Mouse (Mus musculus) stomach, embryonic 15.5 days (tissue): ENCODE results near the gene Cnih3. TPM values are rescaled to one million over a fixed set of nuclear protein-coding genes. Genes with fewer than 3 reads are reported as not detected.

ENCODE experiments used
- ATAC-seq: fragments of 200-750 bp; cut with Nextera tagmentation; 2 replicates; pipeline ENCODE4 v1.8.0; 2017; ENCODE audit warnings: low read depth, moderate number of reproducible peaks, moderate TSS enrichment; ENCODE audit not compliant: insufficient read depth, low FRiP score
- H3K27ac ChIP-seq: fragments of 300-500 bp; sonication (generic); 2 replicates; pipeline ENCODE4 v1.5.1; 2015; ENCODE audit warnings: mild to moderate bottlenecking, inconsistent platforms
- H3K27me3 ChIP-seq: fragments of 300-500 bp; sonication (generic); replicated peaks from 2 replicates; pipeline ENCODE4 v1.6.1; 2015; ENCODE audit warnings: inconsistent platforms
- H3K36me3 ChIP-seq: fragments of 300-500 bp; sonication (generic); 2 replicates; pipeline ENCODE4 v1.6.1; 2015; ENCODE audit warnings: inconsistent platforms
- H3K4me1 ChIP-seq: fragments of 300-500 bp; sonication (generic); 2 replicates; pipeline ENCODE4 v1.6.1; 2015; ENCODE audit warnings: inconsistent platforms
- H3K4me2 ChIP-seq: fragments of 300-500 bp; sonication (generic); 2 replicates; pipeline ENCODE4 v1.6.1; 2015; ENCODE audit warnings: mild to moderate bottlenecking, inconsistent platforms
- H3K4me3 ChIP-seq: fragments of 300-500 bp; sonication (generic); replicated peaks from 2 replicates; pipeline ENCODE4 v1.5.1; 2015; ENCODE audit warnings: inconsistent platforms
- H3K9ac ChIP-seq: fragments of 300-500 bp; sonication (generic); 2 replicates; pipeline ENCODE4 v1.6.1; 2015; ENCODE audit warnings: inconsistent platforms
- H3K9me3 ChIP-seq: fragments of 300-500 bp; sonication (generic); 2 replicates; pipeline ENCODE4 v1.6.1; 2016; ENCODE audit warnings: inconsistent platforms
- WGBS: fragments of 180-500 bp; shearing (Covaris S2); methylation state at CpG from one replicate; pipeline ENCODE4 v1.1.7; 2015; 5-methylcytosine and 5-hydroxymethylcytosine counted together
- polyA plus RNA-seq: library from polyadenylated mRNA; unstranded; fragments of >200 nt; fragmentation: Nextera tagmentation; extraction: Ambion mirVana; gene quantifications from 2 replicates; pipeline ENCODE4 v1.2.1, GENCODE M21; 2015

Cnih3 gene
- polyA plus RNA-seq, 1 experiment from 2014 or later, result 0.35 TPM

GRCm38 (mm10) chr1:181381410-181382010 is 29.1 kb downstream of the Cnih3 start:
- H3K27ac ChIP-seq, result no peak overlapping the region
- no peak for ATAC-seq
- 79% methylated on average over 12 of the region's 12 CpGs for WGBS
- H3K9me3 ChIP-seq, result no peaks in the 10 kb centered on the region
- H3K4me2 ChIP-seq, result no peak overlapping the region
- no peak overlapping the region for H3K4me3 ChIP-seq
- H3K9ac ChIP-seq, result no peak overlapping the region
- no peaks in the 10 kb centered on the region for H3K4me1 ChIP-seq
- H3K27me3 ChIP-seq, result no peaks in the 10 kb centered on the region
- no peaks in the 10 kb centered on the region for H3K36me3 ChIP-seq

- H3K4me2 ChIP-seq, result no peak overlapping the region
- ATAC-seq, result no peak
- 74% methylated on average over 2 of the region's 2 CpGs for WGBS
- no peaks in the 10 kb centered on the region for H3K36me3 ChIP-seq
- no peaks in the 10 kb centered on the region for H3K9me3 ChIP-seq
- no peak overlapping the region for H3K27ac ChIP-seq
- H3K4me1 ChIP-seq, result 0 out of 2 replicates have a peak, but pooled peaks cover 6% of the 10 kb centered on the region
- H3K27me3 ChIP-seq, result no peaks in the 10 kb centered on the region
- H3K9ac ChIP-seq, result no peak overlapping the region
- H3K4me3 ChIP-seq, result no peak overlapping the region
Observed at GRCm38 (mm10) chr1:181389264-181389663, 36.8 kb downstream of the Cnih3 start.

GRCm38 (mm10) chr1:181392489-181392888 is 40.1 kb downstream of the Cnih3 start:
- Histone ChIP-seq H3K27me3 (no peaks in the 10 kb centered on the region), H3K4me1 (0 out of 2 replicates have a peak, but pooled peaks cover 6% of the 10 kb centered on the region), H3K27ac (no peak overlapping the region), H3K9me3 (no peaks in the 10 kb centered on the region), H3K9ac (no peak overlapping the region), H3K4me3 (no peak overlapping the region), H3K36me3 (no peaks in the 10 kb centered on the region), H3K4me2 (no peak overlapping the region)
- no peak for ATAC-seq
- 86% methylated on average over 2 of the region's 2 CpGs for WGBS

- Histone ChIP-seq H3K4me3 (no peak overlapping the region), H3K4me1 (0 out of 2 replicates have a peak, but pooled peaks cover 6% of the 10 kb centered on the region), H3K27me3 (no peaks in the 10 kb centered on the region), H3K36me3 (no peaks in the 10 kb centered on the region), H3K4me2 (no peak overlapping the region), H3K9me3 (no peaks in the 10 kb centered on the region), H3K27ac (no peak overlapping the region), H3K9ac (no peak overlapping the region)
- 38% methylated on average over 6 of the region's 6 CpGs for WGBS
- 0 out of 2 replicates have a peak, but pooled peaks have one; percentile 27 for ATAC-seq
Observed at GRCm38 (mm10) chr1:181393250-181394149, 41.1 kb downstream of the Cnih3 start.

- Histone ChIP-seq H3K27ac (no peak overlapping the region), H3K36me3 (no peaks in the 10 kb centered on the region), H3K4me2 (no peak overlapping the region), H3K4me1 (0 out of 2 replicates have a peak, but pooled peaks cover 6% of the 10 kb centered on the region), H3K27me3 (no peaks in the 10 kb centered on the region), H3K9me3 (no peaks in the 10 kb centered on the region), H3K9ac (no peak overlapping the region), H3K4me3 (no peak overlapping the region)
- no peak for ATAC-seq
- 80% methylated on average over 6 of the region's 6 CpGs for WGBS
Observed at GRCm38 (mm10) chr1:181395234-181395828, 42.9 kb downstream of the Cnih3 start.

GRCm38 (mm10) chr1:181399179-181399578 is 46.8 kb downstream of the Cnih3 start:
- H3K27ac ChIP-seq, result no peak overlapping the region
- 84% methylated on average over 3 of the region's 3 CpGs for WGBS
- ATAC-seq, result no peak
- no peak overlapping the region for H3K4me3 ChIP-seq
- no peak overlapping the region for H3K4me2 ChIP-seq
- H3K9ac ChIP-seq, result no peak overlapping the region
- H3K4me1 ChIP-seq, result no peaks in the 10 kb centered on the region
- H3K36me3 ChIP-seq, result no peaks in the 10 kb centered on the region
- no peaks in the 10 kb centered on the region for H3K27me3 ChIP-seq
- no peaks in the 10 kb centered on the region for H3K9me3 ChIP-seq

- Histone ChIP-seq H3K27ac (no peak overlapping the region), H3K4me1 (no peaks in the 10 kb centered on the region), H3K36me3 (no peaks in the 10 kb centered on the region), H3K9me3 (no peaks in the 10 kb centered on the region), H3K4me2 (no peak overlapping the region), H3K4me3 (no peak overlapping the region), H3K9ac (no peak overlapping the region), H3K27me3 (no peaks in the 10 kb centered on the region)
- 71% methylated on average over 7 of the region's 7 CpGs for WGBS
- ATAC-seq, result no peak
Observed at GRCm38 (mm10) chr1:181403056-181403455, 50.6 kb downstream of the Cnih3 start.

GRCm38 (mm10) chr1:181407281-181407680 is 54.9 kb downstream of the Cnih3 start:
- Histone ChIP-seq H3K27me3 (no peaks in the 10 kb centered on the region), H3K4me1 (no peaks in the 10 kb centered on the region), H3K9ac (no peak overlapping the region), H3K4me2 (no peak overlapping the region), H3K36me3 (no peaks in the 10 kb centered on the region), H3K27ac (no peak overlapping the region), H3K9me3 (no peaks in the 10 kb centered on the region), H3K4me3 (no peak overlapping the region)
- ATAC-seq, result no peak
- WGBS, result 81% methylated on average over 11 of the region's 11 CpGs

- no peak overlapping the region for H3K9ac ChIP-seq
- no peaks in the 10 kb centered on the region for H3K9me3 ChIP-seq
- no peaks in the 10 kb centered on the region for H3K4me1 ChIP-seq
- WGBS, result 62% methylated on average over 18 of the region's 18 CpGs
- H3K27me3 ChIP-seq, result no peaks in the 10 kb centered on the region
- ATAC-seq, result no peak
- H3K4me3 ChIP-seq, result no peak overlapping the region
- no peak overlapping the region for H3K27ac ChIP-seq
- H3K4me2 ChIP-seq, result no peak overlapping the region
- H3K36me3 ChIP-seq, result no peaks in the 10 kb centered on the region
Observed at GRCm38 (mm10) chr1:181408086-181408975, 55.9 kb downstream of the Cnih3 start.

- ATAC-seq, result no peak
- no peaks in the 10 kb centered on the region for H3K9me3 ChIP-seq
- no peaks in the 10 kb centered on the region for H3K4me1 ChIP-seq
- no peak overlapping the region for H3K27ac ChIP-seq
- WGBS, result 71% methylated on average over 9 of the region's 9 CpGs
- no peak overlapping the region for H3K9ac ChIP-seq
- no peaks in the 10 kb centered on the region for H3K27me3 ChIP-seq
- no peaks in the 10 kb centered on the region for H3K36me3 ChIP-seq
- no peak overlapping the region for H3K4me2 ChIP-seq
- no peak overlapping the region for H3K4me3 ChIP-seq
Observed at GRCm38 (mm10) chr1:181409693-181410092, 57.3 kb downstream of the Cnih3 start.

GRCm38 (mm10) chr1:181410647-181411254 is 58.3 kb downstream of the Cnih3 start:
- Histone ChIP-seq H3K36me3 (no peaks in the 10 kb centered on the region), H3K9me3 (no peaks in the 10 kb centered on the region), H3K4me2 (no peak overlapping the region), H3K27ac (no peak overlapping the region), H3K27me3 (no peaks in the 10 kb centered on the region), H3K4me1 (no peaks in the 10 kb centered on the region), H3K4me3 (no peak overlapping the region), H3K9ac (no peak overlapping the region)
- no peak for ATAC-seq
- 79% methylated on average over 8 of the region's 8 CpGs for WGBS
